Mouse (Mus musculus) monocyte, adult 2 months (primary cell): ENCODE results near the gene Ccnjl.

Experiments
- DNase-seq, 2 experiments: peaks; one replicate each; pipeline ENCODE4 v3.0.0; 2022; ENCODE audit warnings: low spot score in 2 of 2, low read depth in 1 of 2

Gene Ccnjl

GRCm38 (mm10) chr11:43528683-43529499 lies at the start of gene Ccnjl:
Ccnjl (plus strand) TSS chr11:43528784.
- no peak for DNase-seq

- DNase-seq = no peak
Observed at GRCm38 (mm10) chr11:43479376-43479775, 49.2 kb upstream of the Ccnjl start.

- DNase-seq = no peak
Observed at GRCm38 (mm10) chr11:43480561-43480960, 48.0 kb upstream of the Ccnjl start.

GRCm38 (mm10) chr11:43481672-43482522 lies 46.7 kb upstream of the Ccnjl start:
- DNase-seq = no peak

GRCm38 (mm10) chr11:43483122-43483792 lies 45.3 kb upstream of the Ccnjl start:
- no peak for DNase-seq

GRCm38 (mm10) chr11:43484057-43484456 lies 44.5 kb upstream of the Ccnjl start:
- DNase-seq = no peak

- DNase-seq = no peak
Observed at GRCm38 (mm10) chr11:43484652-43485051, 43.9 kb upstream of the Ccnjl start.

- no peak for DNase-seq
Observed at GRCm38 (mm10) chr11:43485855-43486254, 42.7 kb upstream of the Ccnjl start.

- peak in 1 of 2 experiments; percentile 31 for DNase-seq
Observed at GRCm38 (mm10) chr11:43492663-43493062, 35.9 kb upstream of the Ccnjl start.

- peak in 1 of 2 experiments; percentile 20 for DNase-seq
Observed at GRCm38 (mm10) chr11:43493815-43494409, 34.7 kb upstream of the Ccnjl start.

- DNase-seq = no peak
Observed at GRCm38 (mm10) chr11:43495037-43495436, 33.5 kb upstream of the Ccnjl start.

- no peak for DNase-seq
Observed at GRCm38 (mm10) chr11:43495532-43495931, 33.1 kb upstream of the Ccnjl start.

GRCm38 (mm10) chr11:43501256-43501655 lies 27.3 kb upstream of the Ccnjl start:
- DNase-seq = no peak

- no peak for DNase-seq
Observed at GRCm38 (mm10) chr11:43505188-43505587, 23.4 kb upstream of the Ccnjl start.

- DNase-seq = no peak
Observed at GRCm38 (mm10) chr11:43507976-43508375, 20.6 kb upstream of the Ccnjl start.

- no peak for DNase-seq
Observed at GRCm38 (mm10) chr11:43509878-43510277, 18.7 kb upstream of the Ccnjl start.

- no peak for DNase-seq
Observed at GRCm38 (mm10) chr11:43512661-43513190, 15.9 kb upstream of the Ccnjl start.

GRCm38 (mm10) chr11:43516344-43517021 lies 12.1 kb upstream of the Ccnjl start:
- DNase-seq = no peak

GRCm38 (mm10) chr11:43517641-43518040 lies 10.9 kb upstream of the Ccnjl start:
- no peak for DNase-seq

- no peak for DNase-seq
Observed at GRCm38 (mm10) chr11:43518086-43518485, 10.5 kb upstream of the Ccnjl start.
